Mouse (Mus musculus): Measurements from ENCODE around the gene Poldip2.

GRCm38 (mm10) chr11:78524838-78525237, 12.8 kb downstream of the Poldip2 start:
- TF ChIP-seq GATA1 (IDR thresholded peaks at IDR 0.05; ENCODE audit: borderline replicate concordance, low read length) (no peak), FLI1 (IDR thresholded peaks at IDR 0.05; ENCODE audit: low read length) (no peak)

Measured in megakaryocyte, embryonic 14.5 days (primary cell).